Mouse (Mus musculus) C2C12 (cell line): ENCODE results near the gene Mylip.

ENCODE experiments used
- CTCF ChIP-seq: IDR thresholded peaks from one replicate; pipeline ENCODE4 v1.5.1; 2011; ENCODE audit not compliant: control insufficient read depth, insufficient read depth, insufficient read length
- MYOD1 ChIP-seq: IDR thresholded peaks from one replicate; pipeline ENCODE4 v1.6.1; 2011; ENCODE audit warnings: low read depth; ENCODE audit not compliant: control insufficient read depth, insufficient read length
- USF1 ChIP-seq: IDR thresholded peaks from one replicate; pipeline ENCODE4 v1.6.1; 2011; ENCODE audit warnings: low read depth, mild to moderate bottlenecking, control low read depth, moderate library complexity

DNA sequence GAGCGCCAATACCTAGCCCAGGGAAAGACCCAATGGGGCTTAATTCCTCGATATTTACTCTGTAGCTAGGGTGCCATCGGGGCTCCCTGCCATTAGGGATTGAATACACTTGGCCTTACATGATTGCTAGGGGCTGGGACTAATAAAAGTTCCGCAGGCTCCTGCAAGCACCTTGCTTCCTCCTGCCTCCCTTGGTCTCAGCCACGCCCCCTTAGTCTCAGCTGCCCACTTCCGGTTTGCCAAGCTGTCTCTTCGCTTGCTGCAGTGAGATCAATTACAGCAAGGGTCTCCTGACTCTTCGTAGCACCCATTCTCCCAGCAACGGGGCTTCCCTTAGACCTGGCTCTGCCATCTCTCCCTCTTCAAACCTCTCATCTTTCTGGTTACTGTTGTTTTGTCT is 63.5 kb downstream of the Mylip start:
- TF ChIP-seq CTCF (no peak), MYOD1 (no peak), USF1 (no peak)
